Mouse (Mus musculus) heart, adult 2 months (tissue): ENCODE data around the gene Gstz1. TPM values are rescaled to one million over a fixed set of nuclear protein-coding genes. Genes with fewer than 3 reads are reported as not detected.
"Not testable (repeated sequence)": the region's sequence is repeated elsewhere in the genome, so short reads cannot be mapped to it uniquely, and the experiment has no call there.

Experiments used
- DNase-seq, 2 experiments: peaks; one replicate each; pipeline ENCODE4 v3.0.0; 2021
- H3K27ac ChIP-seq: fragments of 200-600 bp; 2 replicates; pipeline ENCODE4 v1.8.1; 2022
- H3K27me3 ChIP-seq: fragments of 200-500 bp; 2 replicates; pipeline ENCODE4 v1.6.1; 2012; ENCODE audit warnings: mild to moderate bottlenecking, low read length, inconsistent platforms, mixed read lengths; ENCODE audit not compliant: control insufficient read depth, insufficient read depth
- H3K36me3 ChIP-seq: fragments of 200-500 bp; 2 replicates; pipeline ENCODE4 v1.6.1; 2012; ENCODE audit warnings: low read length, inconsistent platforms; ENCODE audit not compliant: control insufficient read depth, insufficient read depth
- H3K4me1 ChIP-seq: fragments of 200-500 bp; 2 replicates; pipeline ENCODE4 v1.6.1; 2011; ENCODE audit warnings: low read length; ENCODE audit not compliant: control insufficient read depth, insufficient read depth
- H3K4me3 ChIP-seq: fragments of 200-600 bp; 2 replicates; pipeline ENCODE4 v1.8.1; 2022
- H3K79me2 ChIP-seq: fragments of 200-500 bp; replicated peaks from 2 replicates; pipeline ENCODE4 v1.6.1; 2012; ENCODE audit warnings: mild to moderate bottlenecking, inconsistent platforms, low read length, moderate library complexity, mixed read lengths; ENCODE audit not compliant: control insufficient read depth, insufficient read depth
- H3K9ac ChIP-seq: fragments of 200-500 bp; 2 replicates; pipeline ENCODE4 v1.6.1; 2012; ENCODE audit warnings: low read depth, mild to moderate bottlenecking, control low read depth, inconsistent platforms, low read length, mixed read lengths
- CTCF ChIP-seq: fragments of 200-600 bp; IDR thresholded peaks from 2 replicates; pipeline ENCODE4 v1.8.1; 2022; ENCODE audit warnings: antibody characterized with exemption, mild to moderate bottlenecking, moderate library complexity
- EP300 ChIP-seq: fragments of 200-500 bp; IDR thresholded peaks from 2 replicates; pipeline ENCODE4 v1.6.1; 2011; ENCODE audit warnings: low read depth, low read length, control low read depth; ENCODE audit not compliant: insufficient read depth
- POLR2A ChIP-seq: fragments of 200-500 bp; IDR thresholded peaks from 2 replicates; pipeline ENCODE4 v1.6.1; 2011; ENCODE audit warnings: mild to moderate bottlenecking, low read depth, low read length, control low read depth; ENCODE audit not compliant: insufficient read depth
- WGBS: fragments of 180-500 bp; shearing (Covaris S2); methylation state at CpG from one replicate; pipeline ENCODE4 v1.1.7; 2018; 5-methylcytosine and 5-hydroxymethylcytosine counted together
- intact Hi-C: fragments of 180-260 bp; cut with DNase I; formaldehyde crosslinking; loops from one replicate; pipeline ENCODE4 v1.15.1; 2025
- polyA plus RNA-seq: library from polyadenylated mRNA; depleted of rRNA; stranded (reverse); fragments of >200 nt; gene quantifications from 2 replicates; pipeline ENCODE4 v1.2.3, GENCODE M21; 2012
- total RNA-seq, 2 experiments: library from RNA; stranded (reverse); gene quantifications; 2 replicates each; pipeline ENCODE4 v1.2.3; 2021

The Gstz1 gene
- total and polyA plus RNA-seq, 3 experiments: 43.1 to 66.7 (median 46.0) TPM

DNA sequence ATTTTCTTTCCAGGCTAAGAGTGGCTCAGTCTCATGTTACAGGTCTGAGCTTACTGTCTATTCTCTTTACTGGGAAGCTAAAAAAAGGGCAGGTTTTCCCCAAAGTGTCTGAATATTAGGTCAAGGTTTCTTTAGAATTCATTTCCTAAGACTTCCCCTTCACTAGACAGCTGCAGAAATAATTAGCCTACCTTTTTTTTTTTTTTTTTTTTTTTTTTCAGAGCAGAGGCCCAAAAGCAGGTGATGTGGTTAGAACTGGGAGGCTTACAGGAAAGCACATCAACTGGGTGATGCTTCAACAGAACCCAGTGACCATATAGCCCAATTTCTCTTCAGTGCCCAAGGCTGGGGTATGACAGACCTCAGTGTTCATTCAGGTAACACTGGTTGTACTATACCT is 49.3 kb downstream of the Gstz1 start:
- no peak for DNase-seq
- H3K36me3 ChIP-seq: no peaks in the 10 kb centered on the region
- TF ChIP-seq POLR2A (no peak), EP300 (no peak), CTCF (no peak)
- intact Hi-C loops: no loop called here
- H3K9ac ChIP-seq: no peak overlapping the region
- H3K79me2 ChIP-seq: 0 out of 2 replicates have a peak, but pooled peaks cover 2% of the 10 kb centered on the region
- H3K27me3 ChIP-seq: no peaks in the 10 kb centered on the region
- H3K4me3 ChIP-seq: no peak overlapping the region
- H3K4me1 ChIP-seq: peaks cover 2% of the 10 kb centered on the region
- H3K27ac ChIP-seq: no peak overlapping the region

GRCm38 (mm10) chr12:87198792-87199191 is 51.8 kb downstream of the Gstz1 start:
- intact Hi-C loops: no loop called here
- no peaks in the 10 kb centered on the region for H3K27me3 ChIP-seq
- TF ChIP-seq EP300 (no peak), POLR2A (no peak), CTCF (no peak)
- DNase-seq: no peak
- no peaks in the 10 kb centered on the region for H3K36me3 ChIP-seq
- H3K4me3 ChIP-seq: peak overlapping the region; percentile 96; the same call in 1 of the 2 replicates
- WGBS: 68% methylated on average over 6 of the region's 6 CpGs
- no peaks in the 10 kb centered on the region for H3K79me2 ChIP-seq
- peaks cover 2% of the 10 kb centered on the region for H3K4me1 ChIP-seq
- no peak overlapping the region for H3K9ac ChIP-seq
- H3K27ac ChIP-seq: no peak overlapping the region

- Histone ChIP-seq H3K27me3 (no peaks in the 10 kb centered on the region), H3K27ac (peak within 1 kb of the TSS; percentile 81), H3K9ac (peak within 1 kb of the TSS; percentile 92), H3K79me2 (no peaks in the 10 kb centered on the region), H3K4me1 (peaks cover 2% of the 10 kb centered on the region), H3K4me3 (peak within 1 kb of the TSS; percentile 96), H3K36me3 (no peaks in the 10 kb centered on the region)
- peak in 1 of 2 experiments; percentile 52 for DNase-seq
- no peak for TF ChIP-seq EP300
- TF ChIP-seq CTCF: no peak
- no peak for TF ChIP-seq POLR2A
- WGBS: 1% methylated on average over 38 of the region's 38 CpGs
- intact Hi-C loops: no loop called here
Measured at GRCm38 (mm10) chr12:87199206-87199972, 52.4 kb downstream of the Gstz1 start, which contains the start of gene Samd15. Samd15 (plus strand) TSS chr12:87199723.

DNA sequence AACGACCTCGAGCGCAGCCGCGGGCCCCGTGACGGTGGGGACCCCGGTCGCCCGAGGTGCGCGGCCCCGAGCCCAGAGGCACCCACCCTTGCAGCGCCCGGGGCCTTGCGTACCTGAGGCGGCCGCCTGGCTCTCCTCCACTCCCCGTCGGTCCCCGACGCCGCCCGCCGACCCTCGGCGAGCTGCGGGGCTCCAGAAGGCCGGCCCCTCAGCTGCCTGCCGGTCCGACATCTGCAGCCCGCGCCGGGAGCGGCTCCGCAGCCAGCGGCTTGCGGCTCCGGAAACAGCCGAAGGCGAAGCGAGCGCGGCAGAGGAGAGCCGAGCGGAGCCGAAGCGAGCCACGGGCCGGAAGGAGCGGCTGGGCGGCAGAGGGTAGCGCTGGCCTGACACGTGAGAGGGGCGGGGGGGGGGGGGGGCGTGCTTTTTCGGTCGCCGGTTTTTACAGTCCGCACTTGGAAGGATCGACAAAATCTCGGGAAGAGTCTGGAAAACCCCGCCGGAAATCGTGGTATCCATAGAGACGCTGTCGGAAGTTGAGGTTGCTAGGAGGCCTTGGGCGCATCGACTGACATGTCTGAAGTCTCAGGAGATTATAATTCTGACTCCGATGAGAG is 53.1 kb downstream of the Gstz1 start, which contains the start of gene Tmed8:
Tmed8 (minus strand) TSS at position 482 of the 614 bp plus-strand sequence.
- no peaks in the 10 kb centered on the region for H3K27me3 ChIP-seq
- TF ChIP-seq CTCF (no peak), EP300 (no peak), POLR2A (no peak)
- intact Hi-C loops: loop anchor here (2.0 kb wide), 1 partner anchor 53 kb away; the partner anchor contains the start of genes Gstz1 and Pomt2
- H3K36me3 ChIP-seq: no peaks in the 10 kb centered on the region
- H3K9ac ChIP-seq: peak within 1 kb of the TSS; percentile 92
- peak within 1 kb of the TSS; percentile 96 for H3K4me3 ChIP-seq
- under 1% methylated on average over 63 of the region's 70 CpGs for whole genome bisulfite sequencing
- H3K79me2 ChIP-seq: no peaks in the 10 kb centered on the region
- peak; percentile 86 to 88 for DNase-seq
- H3K27ac ChIP-seq: peak within 1 kb of the TSS; percentile 81
- H3K4me1 ChIP-seq: peaks cover 2% of the 10 kb centered on the region

- H3K36me3 ChIP-seq: no peaks in the 10 kb centered on the region
- peaks cover 2% of the 10 kb centered on the region for H3K4me1 ChIP-seq
- H3K79me2 ChIP-seq: no peaks in the 10 kb centered on the region
- H3K9ac ChIP-seq: no peak overlapping the region
- no peak overlapping the region for H3K4me3 ChIP-seq
- H3K27ac ChIP-seq: no peak overlapping the region
- WGBS: 67% methylated on average over 5 of the region's 5 CpGs
- TF ChIP-seq CTCF (no peak), POLR2A (no peak), EP300 (no peak)
- intact Hi-C loops: loop anchor here (2.0 kb wide), 1 partner anchor 55 kb away; the partner anchor contains the start of genes Gstz1 and Pomt2
- DNase-seq: no peak
- no peaks in the 10 kb centered on the region for H3K27me3 ChIP-seq
Measured at GRCm38 (mm10) chr12:87201694-87202093, 54.7 kb downstream of the Gstz1 start.

GRCm38 (mm10) chr12:87205789-87206188 is 58.8 kb downstream of the Gstz1 start:
- 89% methylated on average over 5 of the region's 5 CpGs for WGBS
- H3K27ac ChIP-seq, H3K9ac ChIP-seq, H3K4me3 ChIP-seq, H3K4me1 ChIP-seq, H3K79me2 ChIP-seq, H3K36me3 ChIP-seq, H3K27me3 ChIP-seq, intact Hi-C loops, DNase-seq: not testable (repeated sequence)
